Comparison of ENCODE assay signal across 7 mouse cellular contexts in genomic region chr3:69317251-69318125, GRCm38 (mm10). TPM values are rescaled to one million over a fixed set of nuclear protein-coding genes. Genes with fewer than 3 reads are reported as not detected.
DNase-seq lines count a peak whose midpoint lies in the region; TF ChIP-seq lines count a peak whose summit lies in the region.

No protein-coding gene starts in this region.

- no peaks in the 10 kb centered on the region for H3K9me3 ChIP-seq in E14TG2a.4 (ENCODE audit: low read length)

- peak overlapping the region; percentile 88 for H3K4me3 ChIP-seq in E14TG2a.4 (replicated peaks; ENCODE audit: low read length)

- intact Hi-C loops in gastrocnemius, postnatal 36 days (cut with DNase I) = loop anchor here (2.0 to 10.0 kb wide), 3 partner anchors 45 to 193 kb away; partner anchors contain the start of gene Kpna4

- H3K4me1 ChIP-seq in E14TG2a.4 (replicated peaks; ENCODE audit: low read depth, low read length) = peaks cover 26% of the 10 kb centered on the region

- peak; percentile 53 for DNase-seq in 416B (ENCODE audit: low read depth)
- peak; percentile 49 for DNase-seq in c-Kit-positive CD71-positive TER-119-positive erythroid progenitor cells, embryonic 14.5 days (ENCODE audit: low spot score)
- DNase-seq in gastrocnemius, postnatal 36 days = peak; percentile 6 to 38
- peak; percentile 41 for DNase-seq in kidney, adult 9 months
- peak; percentile 12 for DNase-seq in lung, postnatal 25 days (ENCODE audit: low spot score)
- peak; percentile 2 to 26 for DNase-seq in spleen, postnatal 36 days (ENCODE audit: low spot score in 2 of 2)

- no peak for TF ChIP-seq CTCF in E14TG2a.4 (conservative IDR thresholded peaks at IDR 0.05; ENCODE audit: low read length)

- H3K27me3 ChIP-seq in E14TG2a.4 (ENCODE audit: insufficient read depth, low read length) = peaks cover 38% of the 10 kb centered on the region

- no peaks in the 10 kb centered on the region for H3K36me3 ChIP-seq in E14TG2a.4 (ENCODE audit: insufficient read depth, low read length)

RNA-seq across cellular contexts. Expression of gene Ppm1l, which starts 0.8 kb away (rescaled TPM):
- total RNA-seq in gastrocnemius, postnatal 36 days (2021) = 10 to 100 TPM; 71.0 to 77.5 TPM

Comparison
In these comparisons a context has a peak if more than half of its experiments do, and no peak if none do; other contexts are left out.
1. Peak in every context shown above with its lines: DNase-seq and H3K4me3 ChIP-seq.